Mouse (Mus musculus) hindbrain, embryonic 16.5 days (tissue): ENCODE results near the gene Mdfic. TPM values are rescaled to one million over a fixed set of nuclear protein-coding genes. Genes with fewer than 3 reads are reported as not detected.

Experiments used
- ATAC-seq: fragments of 200-750 bp; cut with Nextera tagmentation; 2 replicates; pipeline ENCODE4 v1.8.0; 2017; ENCODE audit warnings: moderate TSS enrichment, moderate library complexity
- H3K27ac ChIP-seq: fragments of 300-500 bp; sonication (generic); 2 replicates; pipeline ENCODE4 v1.5.1; 2014; ENCODE audit warnings: low read depth, mild to moderate bottlenecking, control low read depth, low read length, moderate library complexity
- H3K27me3 ChIP-seq: fragments of 300-500 bp; sonication (generic); replicated peaks from 2 replicates; pipeline ENCODE4 v1.6.1; 2014; ENCODE audit warnings: low read length; ENCODE audit not compliant: control insufficient read depth, insufficient read depth
- H3K36me3 ChIP-seq: fragments of 300-500 bp; sonication (generic); 2 replicates; pipeline ENCODE4 v1.6.1; 2014; ENCODE audit warnings: mild to moderate bottlenecking, low read length, moderate library complexity, mixed read lengths; ENCODE audit not compliant: control insufficient read depth, insufficient read depth
- H3K4me1 ChIP-seq: fragments of 300-500 bp; sonication (generic); 2 replicates; pipeline ENCODE4 v1.6.1; 2014; ENCODE audit warnings: low read depth, low read length; ENCODE audit not compliant: control insufficient read depth, insufficient read depth
- H3K4me2 ChIP-seq: fragments of 300-500 bp; sonication (generic); 2 replicates; pipeline ENCODE4 v1.6.1; 2014; ENCODE audit warnings: mild to moderate bottlenecking, low read length, control low read depth, moderate library complexity
- H3K4me3 ChIP-seq: fragments of 300-500 bp; sonication (generic); 2 replicates; pipeline ENCODE4 v1.5.1; 2014; ENCODE audit warnings: mild to moderate bottlenecking, low read length, control low read depth, moderate library complexity
- H3K9ac ChIP-seq: fragments of 300-500 bp; sonication (generic); 2 replicates; pipeline ENCODE4 v1.6.1; 2014; ENCODE audit warnings: low read depth, mild to moderate bottlenecking, control low read depth, low read length, moderate library complexity
- H3K9me3 ChIP-seq: fragments of 300-500 bp; sonication (generic); 2 replicates; pipeline ENCODE4 v1.6.1; 2014; ENCODE audit warnings: mild to moderate bottlenecking, low read length, moderate library complexity; ENCODE audit not compliant: control insufficient read depth
- WGBS: fragments of 180-500 bp; shearing (Covaris S2); extraction: QIAGEN DNeasy Blood & Tissue Kit; methylation state at CpG from one replicate; pipeline ENCODE4 v1.1.7; 2014; 5-methylcytosine and 5-hydroxymethylcytosine counted together
- polyA plus RNA-seq: library from polyadenylated mRNA; unstranded; fragments of >200 nt; fragmentation: Nextera tagmentation; extraction: Ambion mirVana; gene quantifications from 2 replicates; pipeline ENCODE4 v1.2.1, GENCODE M21; 2015

The Mdfic gene
- polyA plus RNA-seq, 1 experiment from 2014 or later = 1.2 TPM

GRCm38 (mm10) chr6:15737312-15737911 lies 17.0 kb downstream of the Mdfic start:
- no peak overlapping the region for H3K4me3 ChIP-seq
- no peaks in the 10 kb centered on the region for H3K4me1 ChIP-seq
- H3K9me3 ChIP-seq = no peaks in the 10 kb centered on the region
- H3K4me2 ChIP-seq = no peak overlapping the region
- no peaks in the 10 kb centered on the region for H3K36me3 ChIP-seq
- no peak for ATAC-seq
- no peaks in the 10 kb centered on the region for H3K27me3 ChIP-seq
- H3K27ac ChIP-seq = no peak overlapping the region
- H3K9ac ChIP-seq = no peak overlapping the region
- WGBS = 64% methylated on average over 8 of the region's 8 CpGs

GRCm38 (mm10) chr6:15738331-15738943 lies 18.0 kb downstream of the Mdfic start:
- no peak for ATAC-seq
- no peaks in the 10 kb centered on the region for H3K4me1 ChIP-seq
- no peaks in the 10 kb centered on the region for H3K27me3 ChIP-seq
- H3K4me2 ChIP-seq = no peak overlapping the region
- H3K9me3 ChIP-seq = no peaks in the 10 kb centered on the region
- H3K9ac ChIP-seq = no peak overlapping the region
- no peaks in the 10 kb centered on the region for H3K36me3 ChIP-seq
- WGBS = 78% methylated on average over 5 of the region's 5 CpGs
- no peak overlapping the region for H3K4me3 ChIP-seq
- no peak overlapping the region for H3K27ac ChIP-seq

- Histone ChIP-seq H3K9me3 (no peaks in the 10 kb centered on the region), H3K4me1 (no peaks in the 10 kb centered on the region), H3K27ac (no peak overlapping the region), H3K27me3 (no peaks in the 10 kb centered on the region), H3K9ac (no peak overlapping the region), H3K4me3 (no peak overlapping the region), H3K4me2 (no peak overlapping the region), H3K36me3 (no peaks in the 10 kb centered on the region)
- WGBS = 81% methylated on average over 3 of the region's 3 CpGs
- ATAC-seq = no peak
Observed at GRCm38 (mm10) chr6:15739132-15739531, 18.7 kb downstream of the Mdfic start.

GRCm38 (mm10) chr6:15742591-15743149 lies 22.2 kb downstream of the Mdfic start:
- H3K36me3 ChIP-seq = no peaks in the 10 kb centered on the region
- H3K4me3 ChIP-seq = no peak overlapping the region
- H3K4me2 ChIP-seq = no peak overlapping the region
- H3K27ac ChIP-seq = no peak overlapping the region
- H3K9me3 ChIP-seq = no peaks in the 10 kb centered on the region
- ATAC-seq = no peak
- H3K27me3 ChIP-seq = no peaks in the 10 kb centered on the region
- H3K4me1 ChIP-seq = no peaks in the 10 kb centered on the region; the same call in 1 of the 2 replicates
- 87% methylated on average over 6 of the region's 6 CpGs for WGBS
- H3K9ac ChIP-seq = no peak overlapping the region

GRCm38 (mm10) chr6:15743291-15743792 lies 22.9 kb downstream of the Mdfic start:
- no peak for ATAC-seq
- no peaks in the 10 kb centered on the region for H3K9me3 ChIP-seq
- H3K27ac ChIP-seq = no peak overlapping the region
- no peaks in the 10 kb centered on the region for H3K36me3 ChIP-seq
- H3K4me1 ChIP-seq = no peaks in the 10 kb centered on the region; the same call in 1 of the 2 replicates
- H3K4me2 ChIP-seq = no peak overlapping the region
- WGBS = 56% methylated on average over 8 of the region's 8 CpGs
- no peaks in the 10 kb centered on the region for H3K27me3 ChIP-seq
- H3K4me3 ChIP-seq = no peak overlapping the region
- no peak overlapping the region for H3K9ac ChIP-seq

- Histone ChIP-seq H3K9me3 (no peaks in the 10 kb centered on the region), H3K36me3 (no peaks in the 10 kb centered on the region), H3K4me2 (no peak overlapping the region), H3K4me3 (no peak overlapping the region), H3K27me3 (no peaks in the 10 kb centered on the region), H3K4me1 (no peaks in the 10 kb centered on the region; the same call in 1 of the 2 replicates), H3K27ac (no peak overlapping the region), H3K9ac (no peak overlapping the region)
- 70% methylated on average over 6 of the region's 6 CpGs for whole genome bisulfite sequencing
- ATAC-seq = no peak
Observed at GRCm38 (mm10) chr6:15743793-15744192, 23.3 kb downstream of the Mdfic start.

GRCm38 (mm10) chr6:15745313-15745712 lies 24.9 kb downstream of the Mdfic start:
- Histone ChIP-seq H3K27me3 (no peaks in the 10 kb centered on the region), H3K4me1 (no peaks in the 10 kb centered on the region; the same call in 1 of the 2 replicates), H3K4me2 (no peak overlapping the region), H3K27ac (peak overlapping the region; percentile 29; the same call in 1 of the 2 replicates), H3K4me3 (no peak overlapping the region), H3K9ac (no peak overlapping the region), H3K9me3 (no peaks in the 10 kb centered on the region), H3K36me3 (no peaks in the 10 kb centered on the region)
- ATAC-seq = 0 out of 2 replicates have a peak, but pooled peaks have one; percentile 54
- 51% methylated on average over 6 of the region's 6 CpGs for WGBS

- Histone ChIP-seq H3K9me3 (no peaks in the 10 kb centered on the region), H3K36me3 (no peaks in the 10 kb centered on the region), H3K27ac (no peak overlapping the region), H3K27me3 (no peaks in the 10 kb centered on the region), H3K4me3 (no peak overlapping the region), H3K9ac (no peak overlapping the region), H3K4me1 (no peaks in the 10 kb centered on the region; the same call in 1 of the 2 replicates), H3K4me2 (no peak overlapping the region)
- 70% methylated on average over 5 of the region's 5 CpGs for WGBS
- 0 out of 2 replicates have a peak, but pooled peaks have one; percentile 20 for ATAC-seq
Observed at GRCm38 (mm10) chr6:15745891-15746290, 25.4 kb downstream of the Mdfic start.

- no peak overlapping the region for H3K4me2 ChIP-seq
- H3K4me3 ChIP-seq = no peak overlapping the region
- no peak overlapping the region for H3K9ac ChIP-seq
- 96% methylated on average over 5 of the region's 5 CpGs for WGBS
- no peaks in the 10 kb centered on the region; the same call in 1 of the 2 replicates for H3K4me1 ChIP-seq
- no peak for ATAC-seq
- no peaks in the 10 kb centered on the region for H3K36me3 ChIP-seq
- no peaks in the 10 kb centered on the region for H3K27me3 ChIP-seq
- no peaks in the 10 kb centered on the region for H3K9me3 ChIP-seq
- no peak overlapping the region for H3K27ac ChIP-seq
Observed at GRCm38 (mm10) chr6:15747396-15748155, 27.1 kb downstream of the Mdfic start.
